8 mouse cellular contexts compared by ENCODE assay signal in genomic region chr1:165641786-165642771, GRCm38 (mm10). TPM values are rescaled to one million over a fixed set of nuclear protein-coding genes. Genes with fewer than 3 reads are reported as not detected.
DNase-seq lines count a peak whose midpoint lies in the region; ATAC-seq and TF ChIP-seq lines count a peak whose summit lies in the region.

No protein-coding gene starts in this region.

- ATAC-seq in hematopoietic stem cell, adult 5-6 weeks (replicated peaks in 1 of 2; ENCODE audit: insufficient read depth in 1 of 2, low FRiP score in 2 of 2, low TSS enrichment in 1 of 2, low read depth in 1 of 2, poor library complexity in 2 of 2, severe bottlenecking in 2 of 2): peak; percentile 68 to 71
- ATAC-seq in lung, embryonic 15.5 days (ENCODE audit: borderline replicate concordance, extremely low read depth, low FRiP score, low TSS enrichment): peak; percentile 79

- no peaks in the 10 kb centered on the region; the same call in 1 of the 2 replicates for H3K79me2 ChIP-seq in MEL (ENCODE audit: control insufficient read depth, insufficient read depth, low read length, poor library complexity)

- TF ChIP-seq EP300 in MEL (IDR thresholded peaks at IDR 0.05; ENCODE audit: low read depth in 1 of 2, low read length in 2 of 2): no peak

- TF ChIP-seq RAD21 in MEL (IDR thresholded peaks at IDR 0.05; ENCODE audit: low read depth, low read length): no peak

- peak overlapping the region; percentile 83 for H3K9ac ChIP-seq in MEL (ENCODE audit: control insufficient read depth, low read depth, low read length, poor library complexity, severe bottlenecking)
- H3K9ac ChIP-seq in lung, embryonic 15.5 days: peak overlapping the region; percentile 90

- H3K36me3 ChIP-seq in MEL (ENCODE audit: control insufficient read depth in 1 of 2, insufficient read depth in 2 of 2, low read length in 2 of 2): peaks cover 0 to 3% of the 10 kb centered on the region in 2 experiments; a peak in 1 of 4 replicates
- no peaks in the 10 kb centered on the region for H3K36me3 ChIP-seq in lung, embryonic 15.5 days
- no peaks in the 10 kb centered on the region for H3K36me3 ChIP-seq in thymus, adult 2 months (ENCODE audit: control insufficient read depth, insufficient read depth, low read length)

- TF ChIP-seq CTCF in MEL (IDR thresholded peaks at IDR 0.05 in 2 of 3, conservative IDR thresholded peaks at IDR 0.05 in 1 of 3; ENCODE audit: control insufficient read depth in 1 of 3, insufficient read depth in 1 of 3, low read depth in 2 of 3, low read length in 3 of 3, poor library complexity in 1 of 3, severe bottlenecking in 1 of 3): no peak
- TF ChIP-seq CTCF in olfactory bulb, adult 2 months (IDR thresholded peaks at IDR 0.05; ENCODE audit: insufficient read depth, low read depth, low read length): no peak
- no peak for TF ChIP-seq CTCF in thymus, adult 2 months (IDR thresholded peaks at IDR 0.05; ENCODE audit: borderline replicate concordance, control insufficient read depth, extremely low read depth, insufficient read depth, low read length, poor library complexity)

- H3K4me3 ChIP-seq in MEL (ENCODE audit: control insufficient read depth in 1 of 2, insufficient read depth in 1 of 2, low read depth in 2 of 2, low read length in 2 of 2): peak overlapping the region; percentile 68 to 95
- H3K4me3 ChIP-seq in lung, embryonic 15.5 days: peak overlapping the region; percentile 84
- peak overlapping the region; percentile 95 for H3K4me3 ChIP-seq in olfactory bulb, adult 2 months (ENCODE audit: insufficient read depth, low read depth, low read length)
- peak overlapping the region; percentile 83 for H3K4me3 ChIP-seq in thymus, adult 2 months (ENCODE audit: control insufficient read depth, insufficient read depth, low read length)

- H3K4me1 ChIP-seq in MEL (ENCODE audit: control insufficient read depth in 1 of 2, insufficient read depth in 2 of 2, low read length in 2 of 2): peaks cover 0 to 2% of the 10 kb centered on the region in 2 experiments; a peak in 1 of 4 replicates
- H3K4me1 ChIP-seq in lung, embryonic 15.5 days: peaks cover 22% of the 10 kb centered on the region
- no peaks in the 10 kb centered on the region for H3K4me1 ChIP-seq in olfactory bulb, adult 2 months (ENCODE audit: control insufficient read depth, insufficient read depth, low read length)
- H3K4me1 ChIP-seq in thymus, adult 2 months (replicated peaks; ENCODE audit: control insufficient read depth, insufficient read depth, low read length): peaks cover 4% of the 10 kb centered on the region; the same call in 1 of the 2 replicates

- TF ChIP-seq POLR2A in MEL (IDR thresholded peaks at IDR 0.05; ENCODE audit: control insufficient read depth in 1 of 2, insufficient read depth in 1 of 2, low read depth in 1 of 2, low read length in 2 of 2, poor library complexity in 1 of 2): peak in 1 of 2 experiments; percentile 25; a peak in 1 of 4 replicates
- TF ChIP-seq POLR2A in olfactory bulb, adult 2 months (IDR thresholded peaks at IDR 0.05; ENCODE audit: insufficient read depth, low read depth, low read length): no peak
- peak; percentile 18; the same call in 1 of the 2 replicates for TF ChIP-seq POLR2A in thymus, adult 2 months (IDR thresholded peaks at IDR 0.05; ENCODE audit: control insufficient read depth, extremely low read depth, insufficient read depth, low read length, poor library complexity)

- under 1% methylated on average over 75 of the region's 75 CpGs for WGBS in lung, embryonic 15.5 days
- under 1% methylated on average over 75 of the region's 75 CpGs for WGBS in olfactory bulb, adult 2 months
- WGBS in thymus, adult 2 months: under 1% methylated on average over 75 of the region's 75 CpGs

- H3K4me2 ChIP-seq in lung, embryonic 15.5 days: peak overlapping the region; percentile 61

- no peaks in the 10 kb centered on the region for H3K27me3 ChIP-seq in MEL (ENCODE audit: control insufficient read depth in 1 of 2, insufficient read depth in 2 of 2, low read length in 2 of 2)
- H3K27me3 ChIP-seq in lung, embryonic 15.5 days: no peaks in the 10 kb centered on the region
- H3K27me3 ChIP-seq in thymus, adult 2 months (ENCODE audit: control insufficient read depth, insufficient read depth, low read length): no peaks in the 10 kb centered on the region

- H3K27ac ChIP-seq in MEL (ENCODE audit: control insufficient read depth, low read depth, low read length): peak overlapping the region; percentile 59
- peak overlapping the region; percentile 97 for H3K27ac ChIP-seq in lung, embryonic 15.5 days
- H3K27ac ChIP-seq in olfactory bulb, adult 2 months (ENCODE audit: insufficient read depth, low read depth, low read length): peak overlapping the region; percentile 82
- H3K27ac ChIP-seq in thymus, adult 2 months (ENCODE audit: control insufficient read depth, insufficient read depth, low read length): no peak overlapping the region

- DNase-seq in MEL (ENCODE audit: low read depth, low spot score): peak; percentile 80
- peak; percentile 94 for DNase-seq in cerebellum, adult 8-10 months
- peak; percentile 86 for DNase-seq in forelimb bud, embryonic 11.5 days (ENCODE audit: low read depth, low spot score)
- DNase-seq in layer of hippocampus, adult 9-10 months (ENCODE audit: low spot score): peak; percentile 79
- peak; percentile 82 for DNase-seq in thymus, adult 2 months

- H3K9me3 ChIP-seq in MEL (replicated peaks; ENCODE audit: insufficient read depth, low read length): no peaks in the 10 kb centered on the region
- H3K9me3 ChIP-seq in lung, embryonic 15.5 days: no peaks in the 10 kb centered on the region

TF ChIP-seq in MEL, 35 proteins besides CTCF, POLR2A, EP300 and RAD21:
- 0 out of 2 replicates have a peak, but pooled peaks have one; percentile 47 for TF ChIP-seq MYC (IDR thresholded peaks at IDR 0.05; ENCODE audit: low read depth, low read length)
- TF ChIP-seq MAX (IDR thresholded peaks at IDR 0.05; ENCODE audit: low read length): peak; percentile 64
- TF ChIP-seq TAL1 (IDR thresholded peaks at IDR 0.05; ENCODE audit: low read length): no peak
- TF ChIP-seq POLR2AphosphoS5 (IDR thresholded peaks at IDR 0.05; ENCODE audit: borderline replicate concordance, low read depth, low read length): no peak
- TF ChIP-seq ELF1 (IDR thresholded peaks at IDR 0.05; ENCODE audit: low read depth, low read length): peak; percentile 60
- TF ChIP-seq TBP (IDR thresholded peaks at IDR 0.05; ENCODE audit: low read depth, low read length): peak; percentile 99
- TF ChIP-seq MXI1 (IDR thresholded peaks at IDR 0.05; ENCODE audit: low read depth, low read length): peak; percentile 87
- TF ChIP-seq NELFE (IDR thresholded peaks at IDR 0.05; ENCODE audit: low read depth, low read length): no peak
- peak; percentile 50; the same call in 1 of the 2 replicates for TF ChIP-seq HCFC1 (IDR thresholded peaks at IDR 0.05; ENCODE audit: low read depth, low read length)
- TF ChIP-seq SMC3 (IDR thresholded peaks at IDR 0.05; ENCODE audit: low read depth, low read length): 0 out of 2 replicates have a peak, but pooled peaks have one; percentile 9
- TF ChIP-seq GABPA (IDR thresholded peaks at IDR 0.05; ENCODE audit: low read depth, low read length): no peak
- 0 out of 2 replicates have a peak, but pooled peaks have one; percentile 18 for TF ChIP-seq USF1 (IDR thresholded peaks at IDR 0.05; ENCODE audit: low read depth, low read length)
- peak; percentile 98 for TF ChIP-seq UBTF (IDR thresholded peaks at IDR 0.05; ENCODE audit: borderline replicate concordance, insufficient read depth, low read depth, low read length)
- peak; percentile 11; the same call in 1 of the 2 replicates for TF ChIP-seq SIN3A (IDR thresholded peaks at IDR 0.05; ENCODE audit: low read length)
- peak; percentile 97 for TF ChIP-seq MAFK (IDR thresholded peaks at IDR 0.05; ENCODE audit: borderline replicate concordance, low read depth, low read length)
- peak; percentile 84 for TF ChIP-seq ZNF384 (IDR thresholded peaks at IDR 0.05; ENCODE audit: low read depth, low read length)

RNA-seq across cellular contexts. Expression of gene Mpzl1, which starts 7.7 kb away (rescaled TPM):
- 3.2 and 3.8 TPM in 2 replicates for total RNA-seq in MEL (2012; rRNA removed)
- 10 to 100 TPM in 1 of 2 experiments, not detected in 1; 19.8 TPM for polyA plus RNA-seq in MEL (2012; ENCODE audit: insufficient read depth in 1 of 2, insufficient read length in 2 of 2, low read depth in 1 of 2, low replicate concordance in 2 of 2, missing spikeins in 1 of 2)
- 3.6 and 4.3 TPM in 2 replicates for total RNA-seq in hematopoietic stem cell, adult 5-6 weeks (2017)
- polyA plus RNA-seq in lung, embryonic 15.5 days (2015; fragmentation: Nextera tagmentation; extraction: Ambion mirVana): 193 and 203 TPM in 2 replicates
- polyA plus RNA-seq in olfactory bulb, adult 2 months (2012; ENCODE audit: insufficient read depth, insufficient read length, low replicate concordance, missing spikeins): not detected in 2 replicates
- polyA plus RNA-seq in thymus, adult 2 months (2012; rRNA removed): 4.6 and 5.9 TPM in 2 replicates
